Mouse (Mus musculus) megakaryocyte, embryonic 14.5 days (primary cell): ENCODE results near the gene AI837181. TPM values are rescaled to one million over a fixed set of nuclear protein-coding genes. Genes with fewer than 3 reads are reported as not detected.

Experiments
- H3K27me3 ChIP-seq: replicated peaks from 2 replicates; pipeline ENCODE3; 2012; ENCODE audit warnings: inconsistent platforms
- H3K36me3 ChIP-seq: replicated peaks from 2 replicates; pipeline ENCODE3; 2012; ENCODE audit warnings: low read length, inconsistent platforms, mixed read lengths
- H3K4me1 ChIP-seq: 2 replicates; pipeline ENCODE4 v1.6.1; 2012; ENCODE audit warnings: inconsistent platforms
- H3K4me3 ChIP-seq: replicated peaks from 2 replicates; pipeline ENCODE3; 2012; ENCODE audit warnings: moderate library complexity, mild to moderate bottlenecking, inconsistent platforms
- H3K9me3 ChIP-seq: 2 replicates; pipeline ENCODE4 v1.6.1; 2012; ENCODE audit warnings: inconsistent platforms
- FLI1 ChIP-seq: IDR thresholded peaks from 2 replicates; pipeline ENCODE4 v1.6.1; 2012; ENCODE audit warnings: low read length, inconsistent platforms, mixed read lengths
- GATA1 ChIP-seq: IDR thresholded peaks from 3 replicates; pipeline ENCODE4 v1.6.1; 2012; ENCODE audit warnings: mixed read lengths, low read length, inconsistent platforms, borderline replicate concordance
- polyA plus RNA-seq: library from polyadenylated mRNA; stranded (reverse); fragments of >175 nt; gene quantifications from 2 replicates; pipeline ENCODE4 v1.2.3, GENCODE M21; 2012; ENCODE audit warnings: low replicate concordance; ENCODE audit not compliant: insufficient read depth

AI837181 gene
- polyA plus RNA-seq, 1 experiment = 100 TPM

GRCm38 (mm10) chr19:5433951-5434350 is 9.0 kb downstream of the AI837181 start:
- peak overlapping the region; percentile 91 for H3K4me3 ChIP-seq
- H3K9me3 ChIP-seq = no peaks in the 10 kb centered on the region
- H3K4me1 ChIP-seq = peaks cover 66% of the 10 kb centered on the region
- TF ChIP-seq FLI1 (no peak), GATA1 (no peak)
- H3K27me3 ChIP-seq = peaks cover 18% of the 10 kb centered on the region
- no peaks in the 10 kb centered on the region for H3K36me3 ChIP-seq

- H3K27me3 ChIP-seq = peaks cover 58% of the 10 kb centered on the region
Measured at GRCm38 (mm10) chr19:5444371-5444908, 19.5 kb downstream of the AI837181 start.

GRCm38 (mm10) chr19:5444954-5445353 is 20.0 kb downstream of the AI837181 start:
- H3K4me1 ChIP-seq = peaks cover 40% of the 10 kb centered on the region
- no peak for TF ChIP-seq FLI1
- no peak for TF ChIP-seq GATA1
- H3K4me3 ChIP-seq = no peak overlapping the region
- H3K9me3 ChIP-seq = peaks cover 7% of the 10 kb centered on the region
- H3K27me3 ChIP-seq = peaks cover 63% of the 10 kb centered on the region
- H3K36me3 ChIP-seq = no peaks in the 10 kb centered on the region

More at GRCm38 (mm10) chr19:5444371-5444908, 19.5 kb downstream of the AI837181 start:
- H3K4me3 ChIP-seq = no peak overlapping the region
- H3K4me1 ChIP-seq = peaks cover 35% of the 10 kb centered on the region
- peaks cover 11% of the 10 kb centered on the region for H3K9me3 ChIP-seq
- H3K36me3 ChIP-seq = no peaks in the 10 kb centered on the region
- no peak for TF ChIP-seq GATA1
- no peak for TF ChIP-seq FLI1

- TF ChIP-seq GATA1 (no peak), FLI1 (no peak)
- Histone ChIP-seq H3K9me3 (no peaks in the 10 kb centered on the region), H3K36me3 (no peaks in the 10 kb centered on the region), H3K27me3 (peaks cover 66% of the 10 kb centered on the region), H3K4me1 (peaks cover 46% of the 10 kb centered on the region), H3K4me3 (no peak overlapping the region)
Measured at GRCm38 (mm10) chr19:5445747-5446146, 20.8 kb downstream of the AI837181 start.

GRCm38 (mm10) chr19:5447515-5448353 is 22.8 kb downstream of the AI837181 start, which contains the start of gene Fosl1:
Gene Fosl1 (plus strand): TSS chr19:5447547.
- TF ChIP-seq FLI1 (no peak), GATA1 (no peak)
- H3K9me3 ChIP-seq = no peaks in the 10 kb centered on the region
- H3K27me3 ChIP-seq = peaks cover 72% of the 10 kb centered on the region

GRCm38 (mm10) chr19:5448354-5449150 is 23.6 kb downstream of the AI837181 start:
- Histone ChIP-seq H3K27me3 (peaks cover 72% of the 10 kb centered on the region), H3K4me1 (peaks cover 51% of the 10 kb centered on the region), H3K4me3 (peak overlapping the region; percentile 93), H3K9me3 (no peaks in the 10 kb centered on the region), H3K36me3 (no peaks in the 10 kb centered on the region)
- no peak for TF ChIP-seq FLI1
- no peak for TF ChIP-seq GATA1

More at GRCm38 (mm10) chr19:5447515-5448353, 22.8 kb downstream of the AI837181 start, which contains the start of gene Fosl1:
- Histone ChIP-seq H3K4me1 (peaks cover 51% of the 10 kb centered on the region), H3K36me3 (no peaks in the 10 kb centered on the region), H3K4me3 (peak within 1 kb of the TSS; percentile 93)

- H3K9me3 ChIP-seq = no peaks in the 10 kb centered on the region
- no peak overlapping the region for H3K4me3 ChIP-seq
- peaks cover 64% of the 10 kb centered on the region for H3K27me3 ChIP-seq
- TF ChIP-seq GATA1 = no peak
- H3K4me1 ChIP-seq = peaks cover 50% of the 10 kb centered on the region
- peaks cover 11% of the 10 kb centered on the region for H3K36me3 ChIP-seq
Measured at GRCm38 (mm10) chr19:5449673-5450072, 24.7 kb downstream of the AI837181 start.

- H3K36me3 ChIP-seq = peaks cover 20% of the 10 kb centered on the region
- no peaks in the 10 kb centered on the region for H3K9me3 ChIP-seq
- H3K4me1 ChIP-seq = peaks cover 64% of the 10 kb centered on the region
- peaks cover 44% of the 10 kb centered on the region for H3K27me3 ChIP-seq
- no peak overlapping the region for H3K4me3 ChIP-seq
- no peak for TF ChIP-seq FLI1
- TF ChIP-seq GATA1 = no peak
Measured at GRCm38 (mm10) chr19:5451766-5452165, 26.8 kb downstream of the AI837181 start.

GRCm38 (mm10) chr19:5455037-5455436 is 30.1 kb downstream of the AI837181 start:
- TF ChIP-seq FLI1 (no peak), GATA1 (no peak)
- peaks cover 20% of the 10 kb centered on the region for H3K36me3 ChIP-seq
- H3K4me1 ChIP-seq = peaks cover 53% of the 10 kb centered on the region
- H3K4me3 ChIP-seq = no peak overlapping the region
- no peaks in the 10 kb centered on the region for H3K9me3 ChIP-seq
- H3K27me3 ChIP-seq = peaks cover 14% of the 10 kb centered on the region

GRCm38 (mm10) chr19:5455568-5455967 is 30.6 kb downstream of the AI837181 start:
- peaks cover 9% of the 10 kb centered on the region for H3K27me3 ChIP-seq
- H3K36me3 ChIP-seq = peaks cover 20% of the 10 kb centered on the region
- H3K9me3 ChIP-seq = no peaks in the 10 kb centered on the region
- peak overlapping the region; percentile 72 for H3K4me3 ChIP-seq
- TF ChIP-seq GATA1 (no peak), FLI1 (no peak)
- peaks cover 50% of the 10 kb centered on the region for H3K4me1 ChIP-seq
